Mouse (Mus musculus) small intestine, adult 2 months (tissue): ENCODE results near the gene Utp3. TPM values are rescaled to one million over a fixed set of nuclear protein-coding genes. Genes with fewer than 3 reads are reported as not detected.

Experiments
- H3K27ac ChIP-seq: fragments of 200-500 bp; 2 replicates; pipeline ENCODE4 v1.5.1; 2012; ENCODE audit warnings: low read depth, low read length, control low read depth, inconsistent platforms; ENCODE audit not compliant: insufficient read depth
- H3K27me3 ChIP-seq: fragments of 200-500 bp; 2 replicates; pipeline ENCODE4 v1.6.1; 2012; ENCODE audit warnings: mild to moderate bottlenecking, moderate library complexity, low read length, inconsistent platforms; ENCODE audit not compliant: control insufficient read depth, insufficient read depth
- H3K36me3 ChIP-seq: fragments of 200-500 bp; 2 replicates; pipeline ENCODE4 v1.6.1; 2012; ENCODE audit warnings: mild to moderate bottlenecking, low read length, control low read depth, inconsistent platforms; ENCODE audit not compliant: control insufficient read depth, insufficient read depth
- H3K4me1 ChIP-seq: fragments of 200-500 bp; 2 replicates; pipeline ENCODE4 v1.6.1; 2012; ENCODE audit warnings: low read length, inconsistent platforms, mixed read lengths; ENCODE audit not compliant: control insufficient read depth, insufficient read depth, insufficient read length
- H3K4me3 ChIP-seq: fragments of 200-500 bp; 2 replicates; pipeline ENCODE4 v1.5.1; 2012; ENCODE audit warnings: low read depth, mild to moderate bottlenecking, control low read depth, inconsistent platforms, low read length, moderate library complexity
- CTCF ChIP-seq: fragments of 200-500 bp; IDR thresholded peaks from 2 replicates; pipeline ENCODE4 v1.5.1; 2012; ENCODE audit warnings: low read depth, mild to moderate bottlenecking, control low read depth, inconsistent platforms, low read length, moderate library complexity, mixed read lengths; ENCODE audit not compliant: insufficient replicate concordance, insufficient read length; ENCODE audit errors: extremely low read depth
- POLR2A ChIP-seq: fragments of 200-500 bp; IDR thresholded peaks from 2 replicates; pipeline ENCODE4 v1.6.1; 2012; ENCODE audit warnings: low read depth, mild to moderate bottlenecking, control low read depth, inconsistent platforms, low read length, moderate library complexity
- WGBS: fragments of 180-500 bp; shearing (Covaris S2); methylation state at CpG from one replicate; pipeline ENCODE4 v1.1.7; 2018; 5-methylcytosine and 5-hydroxymethylcytosine counted together
- polyA plus RNA-seq: library from polyadenylated mRNA; depleted of rRNA; stranded (reverse); fragments of >200 nt; gene quantifications from 2 replicates; pipeline ENCODE4 v1.2.3, GENCODE M21; 2012; rRNA removed

Gene Utp3
- polyA plus RNA-seq, 1 experiment: 6.6 TPM

DNA sequence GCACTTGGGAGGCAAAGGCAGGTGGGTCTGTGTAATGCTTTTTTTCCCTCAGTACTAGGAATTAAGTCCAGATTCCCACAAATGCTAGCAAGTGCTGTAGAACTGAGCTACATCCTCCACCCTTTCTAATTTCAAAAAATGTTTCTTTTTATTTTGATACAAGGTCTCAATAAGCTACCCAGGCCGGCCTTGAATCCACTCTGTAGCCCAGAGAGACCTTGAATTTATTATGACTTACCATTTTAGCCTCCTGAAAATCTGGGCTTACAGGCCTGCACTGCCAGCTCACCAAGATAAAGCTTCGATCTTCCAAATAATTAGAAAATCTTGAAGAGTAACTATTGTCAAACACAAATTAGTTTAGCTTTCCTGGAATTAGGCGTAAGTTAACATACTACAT lies 49.8 kb downstream of the Utp3 start:
- H3K4me1 ChIP-seq: no peaks in the 10 kb centered on the region; the same call in 1 of the 2 replicates
- no peaks in the 10 kb centered on the region for H3K36me3 ChIP-seq
- WGBS: 87% methylated on average over 3 of the region's 3 CpGs
- H3K27me3 ChIP-seq: no peaks in the 10 kb centered on the region
- no peak for TF ChIP-seq CTCF
- TF ChIP-seq POLR2A: no peak
- H3K4me3 ChIP-seq: no peak overlapping the region
- no peak overlapping the region for H3K27ac ChIP-seq

- TF ChIP-seq POLR2A: no peak
- TF ChIP-seq CTCF: no peak
- Histone ChIP-seq H3K27ac (no peak overlapping the region), H3K4me3 (no peak overlapping the region)
Observed at GRCm38 (mm10) chr5:88604641-88605358, 50.5 kb downstream of the Utp3 start.

More at GRCm38 (mm10) chr5:88604641-88605358, 50.5 kb downstream of the Utp3 start:
- no peaks in the 10 kb centered on the region for H3K36me3 ChIP-seq
- 95% methylated on average over 7 of the region's 7 CpGs for WGBS
- no peaks in the 10 kb centered on the region; the same call in 1 of the 2 replicates for H3K4me1 ChIP-seq
- no peaks in the 10 kb centered on the region for H3K27me3 ChIP-seq

Other genes with a start within 250 kb of the Utp3 start
- not detected in 2 replicates for gene Prol1, start 237.2 kb upstream of the Utp3 start, polyA plus RNA-seq
- gene Amtn, start 178.4 kb upstream of the Utp3 start, polyA plus RNA-seq: not detected in 2 replicates
- not detected in 2 replicates for gene Ambn, start 98.5 kb upstream of the Utp3 start, polyA plus RNA-seq
- gene Enam, start 66.5 kb upstream of the Utp3 start, polyA plus RNA-seq: 0.06 TPM in 1 of 2 replicates, not detected in the other
- gene Jchain, start 26.6 kb upstream of the Utp3 start, polyA plus RNA-seq: 1,015 and 1,726 TPM in 2 replicates
- 3.1 and 6.4 TPM in 2 replicates for gene Rufy3, start 10.6 kb downstream of the Utp3 start, polyA plus RNA-seq
- gene Grsf1, start 121.7 kb downstream of the Utp3 start, polyA plus RNA-seq: 13.9 and 22.3 TPM in 2 replicates
- 0.79 and 2.2 TPM in 2 replicates for gene Mob1b, start 166.4 kb downstream of the Utp3 start, polyA plus RNA-seq
- gene Dck, start 210.5 kb downstream of the Utp3 start, polyA plus RNA-seq: 1.1 and 1.3 TPM in 2 replicates